Mouse (Mus musculus) liver, postnatal 0 days (tissue): ENCODE results near the gene St8sia1.

Experiments
- CTCF ChIP-seq: sonication (generic); IDR thresholded peaks from 2 replicates; pipeline ENCODE4 v1.5.1; 2016; ENCODE audit warnings: antibody characterized with exemption, low read depth
- EP300 ChIP-seq: IDR thresholded peaks from 2 replicates; pipeline ENCODE4 v1.6.1; 2016; ENCODE audit warnings: antibody characterized with exemption, low read depth, mild to moderate bottlenecking

GRCm38 (mm10) chr6:142859946-142860345 lies 104.3 kb downstream of the St8sia1 start:
- no peak for TF ChIP-seq CTCF
- TF ChIP-seq EP300, result no peak
